Mouse (Mus musculus): Measurements from ENCODE around the gene Otud7b.

Gene Otud7b

GRCm38 (mm10) chr3:96104261-96105065 is at the start of gene Otud7b:
Gene Otud7b (plus strand): TSS chr3:96104527.
- peak; percentile 57 for DNase-seq (ENCODE audit: low spot score)

- no peak for DNase-seq (ENCODE audit: low spot score)
These were observed 49.0 kb upstream of the Otud7b start for GRCm38 (mm10) chr3:96055294-96055693.

- no peak for DNase-seq (ENCODE audit: low spot score)
These were observed 48.3 kb upstream of the Otud7b start for GRCm38 (mm10) chr3:96056031-96056430.

- peak; percentile 76 for DNase-seq (ENCODE audit: low spot score)
These were observed 46.6 kb upstream of the Otud7b start for GRCm38 (mm10) chr3:96057747-96058204.

- peak; percentile 53 for DNase-seq (ENCODE audit: low spot score)
These were observed 46.0 kb upstream of the Otud7b start, which contains the start of gene Vps45 for GRCm38 (mm10) chr3:96058231-96058896. Gene Vps45 (minus strand): TSS chr3:96058466.

- no peak for DNase-seq (ENCODE audit: low spot score)
These were observed 44.2 kb upstream of the Otud7b start for GRCm38 (mm10) chr3:96060146-96060545.

GRCm38 (mm10) chr3:96063299-96063698 is 41.0 kb upstream of the Otud7b start:
- DNase-seq (ENCODE audit: low spot score), result no peak

GRCm38 (mm10) chr3:96064217-96064616 is 40.1 kb upstream of the Otud7b start:
- no peak for DNase-seq (ENCODE audit: low spot score)

GRCm38 (mm10) chr3:96065147-96065546 is 39.2 kb upstream of the Otud7b start:
- DNase-seq (ENCODE audit: low spot score), result no peak

GRCm38 (mm10) chr3:96065754-96066375 is 38.5 kb upstream of the Otud7b start:
- DNase-seq (ENCODE audit: low spot score), result no peak

GRCm38 (mm10) chr3:96066741-96067140 is 37.6 kb upstream of the Otud7b start:
- DNase-seq (ENCODE audit: low spot score), result no peak

GRCm38 (mm10) chr3:96069046-96069445 is 35.3 kb upstream of the Otud7b start:
- no peak for DNase-seq (ENCODE audit: low spot score)

- DNase-seq (ENCODE audit: low spot score), result no peak
These were observed 34.8 kb upstream of the Otud7b start for GRCm38 (mm10) chr3:96069542-96069941.

- no peak for DNase-seq (ENCODE audit: low spot score)
These were observed 34.1 kb upstream of the Otud7b start for GRCm38 (mm10) chr3:96070241-96070640.

- DNase-seq (ENCODE audit: low spot score), result no peak
These were observed 31.3 kb upstream of the Otud7b start for GRCm38 (mm10) chr3:96072921-96073486.

GRCm38 (mm10) chr3:96078066-96078465 is 26.3 kb upstream of the Otud7b start:
- DNase-seq (ENCODE audit: low spot score), result no peak

GRCm38 (mm10) chr3:96078711-96079110 is 25.6 kb upstream of the Otud7b start:
- DNase-seq (ENCODE audit: low spot score), result no peak

GRCm38 (mm10) chr3:96081006-96081405 is 23.3 kb upstream of the Otud7b start:
- DNase-seq (ENCODE audit: low spot score), result no peak

- no peak for DNase-seq (ENCODE audit: low spot score)
These were observed 22.7 kb upstream of the Otud7b start for GRCm38 (mm10) chr3:96081650-96082049.

GRCm38 (mm10) chr3:96082100-96082499 is 22.2 kb upstream of the Otud7b start:
- DNase-seq (ENCODE audit: low spot score), result no peak

GRCm38 (mm10) chr3:96082714-96083508 is 21.4 kb upstream of the Otud7b start:
- no peak for DNase-seq (ENCODE audit: low spot score)
